Mouse (Mus musculus) MEL-GATA-1-ER (cell line): Measurements from ENCODE around the gene Rabgap1l.

ENCODE experiments used
- DNase-seq: peaks from one replicate; pipeline ENCODE4 v3.0.0-alpha.2; 2012; ENCODE audit warnings: low read depth; ENCODE audit errors: extremely low read depth

The Rabgap1l gene

GRCm38 (mm10) chr1:160792686-160793355, at the start of gene Rabgap1l:
Gene Rabgap1l (minus strand): TSS chr1:160793211.
- DNase-seq: peak; percentile 57

DNA sequence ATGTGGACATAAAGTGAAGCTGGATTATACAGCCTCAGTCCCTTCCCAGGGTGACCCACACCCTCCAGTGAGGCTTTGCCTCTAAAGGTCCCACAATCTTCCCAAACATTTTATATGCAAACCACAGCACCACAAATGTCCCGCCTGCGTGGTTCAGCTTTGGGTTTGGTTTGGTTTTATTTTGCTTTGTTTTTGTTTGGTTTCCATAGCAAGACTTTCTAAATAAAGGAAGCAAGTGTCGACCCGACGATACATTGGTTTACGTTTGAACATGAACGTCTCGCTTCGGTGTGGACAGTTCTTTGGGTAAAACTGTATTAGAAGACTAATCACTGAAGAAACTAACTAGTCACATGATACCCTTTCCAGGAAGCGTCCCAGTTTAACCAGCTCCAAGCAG, 49.6 kb upstream of the Rabgap1l start:
- DNase-seq: no peak

- no peak for DNase-seq
Measured at GRCm38 (mm10) chr1:160840618-160841017, 47.6 kb upstream of the Rabgap1l start.

DNA sequence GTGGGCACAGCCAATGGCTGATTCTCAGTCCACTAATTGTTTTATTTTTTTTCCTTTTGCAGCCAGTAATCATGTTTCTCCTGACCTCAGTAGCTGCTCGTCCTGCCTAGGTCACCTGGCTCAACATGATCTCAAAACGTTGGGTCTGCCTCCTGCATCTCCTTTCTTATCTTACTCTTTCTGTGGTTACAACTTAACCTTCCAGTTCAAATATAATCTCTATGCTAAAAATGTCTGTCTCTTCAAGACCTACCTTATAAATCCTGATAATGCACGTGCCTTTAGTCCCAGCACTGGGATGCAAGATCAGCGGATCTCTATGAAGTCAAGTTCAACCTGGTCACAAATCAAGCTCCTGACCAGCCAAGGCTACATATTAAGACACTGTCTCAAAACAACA, 46.1 kb upstream of the Rabgap1l start:
- no peak for DNase-seq

- no peak for DNase-seq
Measured at GRCm38 (mm10) chr1:160834446-160834845, 41.4 kb upstream of the Rabgap1l start.

GRCm38 (mm10) chr1:160832267-160833021, 39.4 kb upstream of the Rabgap1l start:
- DNase-seq: no peak

DNA sequence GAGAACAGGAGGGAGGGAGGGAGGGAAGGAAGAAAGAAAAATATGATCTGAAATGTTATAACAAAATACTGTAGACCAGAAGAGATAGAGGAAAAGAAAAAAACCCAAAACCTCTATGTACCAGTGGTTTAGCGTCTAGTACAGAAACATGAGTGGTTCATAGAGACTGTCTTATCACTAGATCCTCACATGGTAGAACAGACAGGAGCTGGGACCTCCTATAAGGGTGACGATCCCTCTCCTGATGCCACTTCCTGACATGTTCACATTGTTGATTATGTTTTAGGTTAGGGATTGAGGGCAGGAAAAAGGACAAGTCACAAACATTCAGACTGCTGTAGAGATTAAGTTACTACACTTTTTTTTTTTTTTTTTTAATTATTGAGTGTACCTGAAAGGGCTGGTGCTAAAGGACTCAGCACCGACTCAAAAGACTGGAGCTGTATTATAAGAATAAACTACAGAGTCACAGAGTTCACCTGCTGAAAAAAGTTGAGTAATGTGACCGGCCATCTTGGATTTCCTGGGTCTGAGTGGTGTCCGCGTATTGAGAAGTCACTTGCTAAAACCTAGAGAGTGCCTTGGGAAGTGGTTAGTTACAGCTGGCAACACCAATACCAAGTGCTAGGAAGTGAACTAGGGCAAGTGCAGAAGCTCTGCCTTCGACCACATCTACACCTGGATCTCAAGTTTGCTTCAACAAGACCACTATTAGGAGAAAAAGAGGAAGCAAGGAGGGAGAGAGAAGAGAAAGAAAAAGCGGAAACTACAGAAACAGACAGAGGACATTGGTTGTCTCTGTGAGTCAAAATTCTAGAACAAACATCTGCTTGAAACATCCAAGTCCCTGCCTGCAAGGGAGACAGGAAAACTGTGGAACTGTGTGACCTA, 37.8 kb upstream of the Rabgap1l start:
- peak; percentile 30 for DNase-seq

DNA sequence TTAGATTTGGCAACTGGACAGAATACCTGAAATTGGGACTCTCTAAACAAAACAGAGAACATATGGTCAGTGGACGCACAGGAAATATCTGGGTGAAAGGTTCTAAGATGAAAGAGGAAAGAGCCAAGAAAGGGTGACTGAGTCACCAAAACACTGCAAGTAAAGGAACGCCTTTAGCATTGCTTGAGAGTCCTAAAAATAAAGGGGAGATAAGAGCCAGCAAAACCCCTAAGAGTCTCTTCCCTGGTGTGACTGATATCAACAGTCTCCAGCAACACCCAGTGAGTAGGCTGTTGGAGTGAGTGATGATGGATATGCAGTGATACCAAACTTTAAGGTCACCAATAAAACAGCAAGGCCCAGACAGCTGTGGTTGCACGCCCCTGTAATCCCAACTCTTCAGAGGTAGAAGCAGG, 32.4 kb upstream of the Rabgap1l start:
- peak; percentile 68 for DNase-seq

DNA sequence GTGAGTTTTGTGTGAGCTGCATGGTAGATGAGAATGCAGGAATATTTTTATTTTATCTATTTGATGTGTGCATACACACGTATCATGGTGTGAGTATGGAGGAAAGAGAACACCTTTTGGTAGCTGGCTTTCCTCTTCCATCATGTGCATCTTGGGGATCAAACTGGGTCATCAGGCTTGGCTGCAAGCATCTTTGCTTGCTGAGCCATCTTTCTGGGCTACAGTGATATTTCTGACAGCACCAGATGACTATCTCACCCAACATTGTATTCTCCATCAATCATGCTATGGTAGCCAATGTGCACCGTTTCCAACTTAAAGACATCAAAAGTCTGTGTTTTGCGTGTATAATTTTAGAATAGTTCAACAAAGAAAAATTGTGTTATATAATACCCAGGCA, 30.6 kb upstream of the Rabgap1l start:
- DNase-seq: no peak

- no peak for DNase-seq
Measured at GRCm38 (mm10) chr1:160814198-160814597, 21.2 kb upstream of the Rabgap1l start.

DNA sequence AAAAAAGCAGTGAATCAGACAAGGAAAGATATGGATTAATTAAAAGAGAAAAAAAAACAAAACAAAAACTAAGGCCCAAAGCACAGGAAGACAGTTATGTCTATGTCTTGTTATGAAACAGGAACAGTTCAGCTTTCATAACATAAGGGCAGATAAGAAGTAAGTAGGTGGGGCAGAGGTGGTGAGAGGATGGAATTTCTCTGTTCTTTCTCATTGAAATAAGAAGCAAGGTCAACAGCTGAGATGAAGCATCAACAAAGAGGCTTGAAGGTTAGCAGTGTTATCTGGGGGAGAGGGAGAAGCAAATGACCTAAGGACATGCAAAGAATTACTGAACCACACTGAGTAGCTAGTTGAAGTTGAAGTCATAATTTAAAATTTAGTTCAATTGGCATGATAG, 19.4 kb upstream of the Rabgap1l start:
- DNase-seq: no peak

DNA sequence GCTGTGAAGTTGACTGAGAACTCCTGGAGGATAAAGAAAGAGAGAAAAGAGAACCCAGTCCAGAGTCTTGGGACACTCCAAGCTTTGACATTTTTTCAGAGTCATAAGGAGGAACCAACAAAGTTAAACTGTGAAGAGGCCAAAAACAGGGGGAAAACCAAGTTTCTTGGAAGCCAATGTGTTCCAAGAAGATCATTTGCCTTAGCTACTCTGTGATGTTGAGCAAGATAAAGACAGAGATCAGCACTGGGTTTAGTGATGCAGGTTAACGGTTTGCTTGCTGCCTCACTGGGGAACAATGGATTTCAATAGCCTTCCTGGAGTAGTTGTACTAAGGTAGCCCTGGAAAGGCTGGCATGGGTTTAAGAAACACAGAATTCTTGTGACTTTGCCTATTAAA, 18.9 kb upstream of the Rabgap1l start:
- no peak for DNase-seq

DNA sequence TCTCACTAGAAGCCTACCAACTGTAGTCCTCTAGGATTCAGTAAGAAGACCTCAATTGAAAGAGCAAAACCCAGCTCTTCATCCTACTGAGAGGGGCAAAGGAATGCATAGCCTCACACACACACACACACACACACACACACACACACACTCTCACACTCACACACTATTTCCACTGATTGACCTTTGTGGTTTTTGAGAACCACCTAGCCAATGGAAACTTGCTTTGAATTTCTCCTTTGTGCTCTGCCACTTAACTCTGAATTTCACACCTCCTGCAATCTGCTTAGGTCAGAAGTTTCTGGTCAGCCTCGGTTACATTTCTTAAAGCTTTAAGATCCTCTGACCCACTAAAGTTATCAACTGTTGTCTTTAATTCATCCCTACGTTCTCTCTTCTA, 12.3 kb upstream of the Rabgap1l start:
- no peak for DNase-seq

GRCm38 (mm10) chr1:160799972-160800371, 7.0 kb upstream of the Rabgap1l start:
- DNase-seq: no peak

DNA sequence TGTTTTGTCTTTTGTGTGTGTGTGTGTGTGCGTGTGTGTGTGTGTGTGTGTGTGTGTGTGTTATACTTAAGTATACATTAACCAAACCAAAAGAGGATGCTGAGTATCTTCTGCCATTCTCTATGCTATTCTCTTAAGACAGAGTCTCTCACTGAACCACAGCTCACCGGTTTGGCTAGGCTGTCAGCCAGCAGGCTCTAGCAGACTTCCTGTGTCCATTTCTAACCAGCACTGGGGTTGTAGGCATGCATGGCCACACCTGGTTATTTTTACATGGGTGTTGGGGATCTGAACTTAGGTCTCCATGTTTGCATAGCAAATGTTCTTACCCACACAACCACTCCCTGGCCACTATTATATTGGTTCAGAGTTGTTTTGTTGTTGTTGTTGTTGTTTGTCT, 2.0 kb upstream of the Rabgap1l start:
- DNase-seq: no peak

GRCm38 (mm10) chr1:160793791-160794757, 1.1 kb upstream of the Rabgap1l start:
- peak; percentile 49 for DNase-seq

DNA sequence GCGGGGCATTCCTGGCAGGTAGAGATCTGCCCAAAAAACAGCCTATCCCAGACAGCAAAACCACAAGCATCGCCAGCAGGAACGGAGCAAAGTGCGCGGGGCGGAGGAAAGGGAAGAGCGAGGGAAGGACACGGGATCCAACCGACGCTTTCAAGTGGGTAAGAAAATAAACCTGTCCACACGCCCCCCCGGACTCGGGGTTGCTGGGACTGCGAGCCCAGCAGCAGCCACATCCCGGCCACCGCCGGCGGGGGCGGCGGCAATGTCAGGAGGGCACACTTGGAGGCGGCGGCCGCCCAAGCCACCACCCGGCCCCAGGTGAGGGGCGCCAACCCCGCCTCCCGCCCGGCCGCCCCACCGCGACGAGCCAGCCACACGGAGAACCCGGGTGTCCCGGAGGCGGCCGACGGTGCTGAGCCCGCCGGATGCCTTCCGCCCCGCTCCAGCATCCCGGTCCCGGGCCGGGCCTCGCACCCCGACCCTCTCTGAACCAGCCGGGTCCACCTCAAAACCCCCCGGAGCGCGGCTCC, 790 bp downstream of the Rabgap1l start:
- DNase-seq: peak; percentile 35

DNA sequence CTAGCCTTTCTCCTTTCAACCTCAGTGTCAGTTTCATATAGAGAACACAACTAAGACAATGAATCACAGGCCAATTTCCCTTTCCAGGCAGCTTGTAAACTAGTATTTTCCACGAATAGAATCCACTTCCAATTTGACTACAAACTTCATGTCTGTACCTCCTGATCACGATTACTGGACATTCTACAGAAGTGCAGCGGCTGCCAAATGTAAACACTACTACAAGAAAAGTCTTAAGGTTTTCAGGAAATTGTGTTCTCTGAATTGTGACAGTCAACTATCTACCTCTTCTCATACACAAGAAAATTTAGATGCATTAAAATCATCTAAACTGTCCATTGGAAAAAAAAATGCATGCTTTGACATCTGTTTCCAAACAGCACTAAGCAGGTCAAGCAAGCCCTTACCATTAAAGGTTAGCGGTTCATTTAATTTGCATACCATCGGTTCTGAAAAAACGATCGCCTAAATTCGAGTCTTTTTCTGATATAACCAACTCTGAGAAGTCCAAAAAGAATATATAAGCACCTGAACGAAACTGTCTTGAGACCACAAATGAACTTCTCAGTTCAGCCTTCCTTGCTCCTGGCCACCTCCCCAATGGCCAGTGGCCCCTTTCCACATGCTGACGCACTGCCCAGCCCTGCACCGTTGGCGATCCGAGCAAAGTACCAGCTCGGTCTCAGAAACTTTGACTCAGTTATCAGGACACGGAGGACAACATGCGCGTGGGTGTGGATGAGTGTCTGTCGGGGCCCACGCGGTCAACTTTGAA, 1.4 kb downstream of the Rabgap1l start:
- peak; percentile 27 for DNase-seq

GRCm38 (mm10) chr1:160790630-160791029, 2.4 kb downstream of the Rabgap1l start:
- DNase-seq: no peak

GRCm38 (mm10) chr1:160789876-160790275, 3.1 kb downstream of the Rabgap1l start:
- DNase-seq: no peak
